Mouse (Mus musculus) CH12.LX (cell line): ENCODE measurements at regions not wholly inside any gene's neighbourhood (a gene's known extent, or its start where the extent isn't known, plus 50 kb on each side); places are given as distances from the start of the nearest gene placed in this dataset.

ENCODE experiments used
- CTCF ChIP-seq, 2 experiments: IDR thresholded peaks in 1 of 2; conservative IDR thresholded peaks in 1 of 2; 2 replicates each; pipeline ENCODE4 v1.5.1; 2011 to 2012; ENCODE audit warnings: low read depth in 2 of 2, low read length in 2 of 2, improper control_type of control experiment in 1 of 2, inconsistent platforms in 1 of 2, mild to moderate bottlenecking in 1 of 2, moderate library complexity in 1 of 2
- ELF1 ChIP-seq: IDR thresholded peaks from 2 replicates; pipeline ENCODE4 v1.6.1; 2014; ENCODE audit warnings: low read depth, mild to moderate bottlenecking, inconsistent platforms, low read length, improper control_type of control experiment
- ETS1 ChIP-seq: conservative IDR thresholded peaks from 2 replicates; pipeline ENCODE4 v1.6.1; 2012; ENCODE audit warnings: low read depth, mild to moderate bottlenecking, inconsistent platforms, low read length, improper control_type of control experiment, moderate library complexity
- HCFC1 ChIP-seq: IDR thresholded peaks from 2 replicates; pipeline ENCODE4 v1.6.1; 2012; ENCODE audit warnings: low read depth, mild to moderate bottlenecking, inconsistent platforms, low read length, improper control_type of control experiment
- IRF4 ChIP-seq: IDR thresholded peaks from 2 replicates; pipeline ENCODE4 v1.6.1; 2014; ENCODE audit warnings: low read depth, mild to moderate bottlenecking, inconsistent platforms, low read length, improper control_type of control experiment
- JUND ChIP-seq: conservative IDR thresholded peaks from 2 replicates; pipeline ENCODE4 v1.6.1; 2011; ENCODE audit warnings: low read depth, low read length, improper control_type of control experiment
- MYC ChIP-seq: IDR thresholded peaks from 2 replicates; pipeline ENCODE4 v1.6.1; 2011; ENCODE audit warnings: low read depth, mild to moderate bottlenecking, improper control_type of control experiment, low read length
- NELFE ChIP-seq: IDR thresholded peaks from 2 replicates; pipeline ENCODE4 v1.6.1; 2011; ENCODE audit warnings: low read depth, low read length, improper control_type of control experiment
- PAX5 ChIP-seq: IDR thresholded peaks from 2 replicates; pipeline ENCODE4 v1.6.1; 2012; ENCODE audit warnings: low read length, inconsistent platforms, mixed read lengths
- POLR2A ChIP-seq: IDR thresholded peaks from 2 replicates; pipeline ENCODE4 v1.6.1; 2011; ENCODE audit warnings: low read depth, mild to moderate bottlenecking, improper control_type of control experiment, low read length
- RAD21 ChIP-seq: IDR thresholded peaks from 2 replicates; pipeline ENCODE4 v1.6.1; 2011; ENCODE audit warnings: low read depth, mild to moderate bottlenecking, low read length, improper control_type of control experiment, moderate library complexity
- TCF12 ChIP-seq: IDR thresholded peaks from 2 replicates; pipeline ENCODE4 v1.6.1; 2014; ENCODE audit warnings: low read depth, mild to moderate bottlenecking, inconsistent platforms, low read length, improper control_type of control experiment
- USF2 ChIP-seq: conservative IDR thresholded peaks from 2 replicates; pipeline ENCODE4 v1.6.1; 2011; ENCODE audit warnings: low read depth, low read length, improper control_type of control experiment
- ZC3H11A ChIP-seq: IDR thresholded peaks from 2 replicates; pipeline ENCODE4 v1.6.1; 2012; ENCODE audit warnings: low read depth, mild to moderate bottlenecking, inconsistent platforms, low read length, improper control_type of control experiment

- TF ChIP-seq CTCF (conservative IDR thresholded peaks at IDR 0.05 in 1 of 2, IDR thresholded peaks at IDR 0.05 in 1 of 2; ENCODE audit: low read depth in 2 of 2, low read length in 2 of 2) (no peak), RAD21 (no peak), MYC (no peak), NELFE (no peak), POLR2A (no peak), ZC3H11A (no peak), PAX5 (no peak), USF2 (no peak), TCF12 (no peak), HCFC1 (no peak), ETS1 (no peak), JUND (no peak), ELF1 (no peak), IRF4 (no peak)
Measured at GRCm38 (mm10) chr11:64749976-64750375, 228.9 kb upstream of the Elac2 start.
